Mouse (Mus musculus) central nervous system, embryonic 14 days (tissue): Measurements from ENCODE around the gene Lrrc75a. TPM values are rescaled to one million over a fixed set of nuclear protein-coding genes. Genes with fewer than 3 reads are reported as not detected.

Experiments
- polyA plus RNA-seq: library from polyadenylated mRNA; depleted of rRNA; stranded (reverse); fragments of >200 nt; gene quantifications from 2 replicates; pipeline ENCODE4 v1.2.3, GENCODE M21; 2012; rRNA removed

Lrrc75a gene
- 15.6 and 16.8 TPM in 2 replicates for polyA plus RNA-seq

DNA sequence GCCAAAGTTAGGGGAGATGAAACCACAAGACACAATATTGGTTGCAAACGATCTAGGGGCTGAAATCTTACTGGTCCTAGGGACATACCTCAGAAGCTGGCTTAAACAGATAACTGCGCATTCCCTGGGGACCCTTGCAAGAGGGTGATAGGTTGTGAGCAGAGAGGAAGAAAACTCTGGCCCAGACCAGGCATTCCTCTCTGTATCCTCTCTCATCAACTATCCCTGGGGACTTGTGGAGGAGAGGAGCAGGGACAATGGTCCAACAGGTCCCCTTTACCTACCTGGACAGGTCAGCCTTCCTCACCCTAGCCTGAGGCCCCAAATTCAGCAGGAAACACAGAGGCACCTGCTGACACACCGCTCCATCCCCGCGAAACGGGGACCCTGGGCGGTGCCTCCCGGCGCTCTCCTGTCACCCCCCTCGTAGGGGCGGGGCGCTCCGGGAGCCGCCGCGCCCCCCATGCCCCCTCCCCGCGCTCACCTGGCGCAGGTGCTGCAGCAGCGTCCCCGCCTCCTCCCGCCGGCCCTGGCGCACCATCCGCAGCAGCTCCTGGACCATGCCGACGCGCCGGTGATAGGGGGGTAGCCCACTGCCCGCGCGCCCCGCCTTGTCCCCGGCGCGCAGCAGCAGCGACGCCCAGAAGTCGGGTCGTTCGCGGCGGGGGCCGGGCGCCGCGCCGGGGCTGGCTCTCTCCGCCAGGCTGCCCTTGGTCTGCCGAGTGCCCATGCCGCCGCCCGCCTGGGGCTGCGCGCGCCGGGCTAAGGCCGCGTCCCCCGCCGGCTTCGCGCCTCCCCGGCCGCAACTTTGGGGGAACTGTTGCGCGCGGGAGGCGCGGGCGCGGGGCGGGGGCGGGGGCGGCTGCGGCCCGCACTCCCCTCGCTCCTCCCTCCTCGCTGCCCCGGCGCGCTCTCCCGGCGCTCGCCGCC lies at the start of gene Lrrc75a:
Lrrc75a (minus strand) TSS at position 863 of the 930 bp plus-strand sequence.

GRCm38 (mm10) chr11:62648591-62649391 lies 468 bp upstream of the Lrrc75a start, which contains the start of gene Mmgt2:
Mmgt2 (plus strand) TSS chr11:62648664.

DNA sequence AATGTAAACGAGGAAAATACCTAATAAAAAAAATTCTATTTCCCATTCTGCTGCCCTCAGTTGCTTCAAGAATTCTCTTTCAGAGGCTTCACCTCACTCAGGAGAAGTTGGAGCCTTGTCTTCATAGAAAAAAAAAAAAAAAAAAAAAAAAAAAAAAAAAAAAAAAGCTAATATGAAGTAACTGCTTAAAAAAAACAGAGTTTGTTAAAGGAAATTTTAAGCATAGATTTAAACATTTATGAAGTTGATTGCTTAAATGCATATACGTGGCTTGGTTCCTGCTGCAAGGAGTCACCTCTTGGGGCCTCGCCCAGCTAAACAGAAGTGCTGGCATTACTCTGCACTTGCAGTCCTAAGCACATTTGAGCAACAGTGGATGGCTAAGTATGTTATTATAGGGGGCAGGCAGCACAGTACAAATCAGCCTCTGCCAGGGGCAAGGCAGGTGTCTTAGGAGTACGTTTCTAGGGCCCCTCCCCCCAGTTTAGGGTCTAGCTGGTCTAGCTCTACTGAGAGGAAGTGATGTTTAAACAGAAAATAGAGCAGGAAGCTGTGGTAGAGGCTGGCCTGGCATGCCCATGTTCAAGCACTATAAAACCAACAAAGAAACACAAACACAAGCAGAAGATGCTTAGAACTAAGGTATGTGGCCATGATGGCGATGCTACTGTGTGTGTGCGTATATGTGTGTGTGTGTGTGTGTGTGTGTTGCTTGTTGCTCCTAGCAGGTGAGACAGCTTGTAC lies 74.2 kb downstream of the Lrrc75a start, which contains the start of gene Trpv2:
Trpv2 (plus strand) TSS at position 528 of the 744 bp plus-strand sequence.

Other genes starting within 250 kb of the Lrrc75a start
- gene Pigl, start 190.1 kb downstream of the Lrrc75a start, polyA plus RNA-seq, result 6.1 and 7.8 TPM in 2 replicates
- gene Ncor1, start 190.0 kb downstream of the Lrrc75a start, polyA plus RNA-seq, result 148 and 152 TPM in 2 replicates
- gene Cenpv, start 109.3 kb downstream of the Lrrc75a start, polyA plus RNA-seq, result 113 and 149 TPM in 2 replicates
- gene Ubb, start 97.4 kb downstream of the Lrrc75a start, polyA plus RNA-seq, result 3,973 and 4,569 TPM in 2 replicates
- gene Trpv2, start 74.0 kb downstream of the Lrrc75a start, polyA plus RNA-seq, result 16.4 and 18.8 TPM in 2 replicates
- gene Mmgt2, start 141 bp upstream of the Lrrc75a start, polyA plus RNA-seq, result 35.2 and 38.2 TPM in 2 replicates
- 14.9 TPM in 2 replicates for gene Zfp287, start 83.4 kb upstream of the Lrrc75a start, polyA plus RNA-seq
- gene Gm10428, start 104.6 kb upstream of the Lrrc75a start, polyA plus RNA-seq, result not detected in 2 replicates
- 21.9 and 23.1 TPM in 2 replicates for gene Zfp286, start 140.9 kb upstream of the Lrrc75a start, polyA plus RNA-seq
- gene Trim16, start 171.7 kb upstream of the Lrrc75a start, polyA plus RNA-seq, result 3.8 and 5.7 TPM in 2 replicates
- 0.33 and 0.43 TPM in 2 replicates for gene Fbxw10, start 198.5 kb upstream of the Lrrc75a start, polyA plus RNA-seq
- 29.2 and 31.8 TPM in 2 replicates for gene Tvp23b, start 230.9 kb upstream of the Lrrc75a start, polyA plus RNA-seq